Mouse (Mus musculus): ENCODE data around the gene Farp1. TPM values are rescaled to one million over a fixed set of nuclear protein-coding genes. Genes with fewer than 3 reads are reported as not detected.

The Farp1 gene
- polyA plus RNA-seq (2012; rRNA removed) = 24.7 and 27.3 TPM in 2 replicates

DNA sequence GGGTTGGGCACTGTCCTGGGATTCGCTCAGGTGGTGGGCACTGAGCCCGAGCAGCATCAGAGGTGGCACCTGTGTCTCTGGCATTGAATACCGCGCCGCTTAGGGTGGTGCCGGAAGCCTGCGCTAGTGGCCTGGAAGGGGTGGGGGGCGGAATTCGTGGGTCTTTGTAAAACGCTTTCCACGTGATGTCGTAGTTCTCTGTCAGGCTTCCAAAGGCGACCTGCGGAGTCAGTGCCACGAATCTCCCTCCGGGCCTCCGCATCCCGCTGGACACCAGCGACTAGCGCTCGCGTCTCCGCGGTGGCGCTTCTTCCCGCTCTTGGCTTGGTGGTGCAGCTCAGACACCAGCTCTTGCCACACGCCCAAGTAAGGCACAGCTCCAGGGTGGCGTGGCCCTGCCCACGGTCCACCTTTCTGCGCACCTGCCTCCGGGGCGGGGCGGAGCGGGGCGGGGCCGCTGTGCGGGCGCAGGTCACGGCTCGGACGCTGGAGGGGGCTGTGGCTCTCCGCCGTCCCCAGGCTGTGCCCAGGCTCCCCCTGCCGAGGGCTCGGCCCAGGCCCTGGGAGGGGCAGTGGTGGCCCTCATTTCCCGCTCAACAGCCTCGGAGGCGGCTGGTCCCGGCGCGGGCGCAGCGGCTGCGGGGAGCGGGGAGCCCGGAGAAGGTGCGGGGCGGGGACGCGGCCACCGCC, at the start of gene Farp1:
TSS of gene Farp1 (plus strand) at position 228 of the 690 bp plus-strand sequence.

Other genes with a start within 250 kb of the Farp1 start
- 26.6 and 33.3 TPM in 2 replicates for gene Ipo5, start 124.0 kb upstream of the Farp1 start, polyA plus RNA-seq (2012; rRNA removed)

Measured in ovary, adult 2 months (tissue).